Mouse (Mus musculus) embryo, embryonic 10 days (tissue): ENCODE data around the gene Figla.

Experiments
- DNase-seq: peaks from one replicate; pipeline ENCODE4 v3.0.0-alpha.2; 2015; ENCODE audit warnings: low spot score

Figla gene

DNA sequence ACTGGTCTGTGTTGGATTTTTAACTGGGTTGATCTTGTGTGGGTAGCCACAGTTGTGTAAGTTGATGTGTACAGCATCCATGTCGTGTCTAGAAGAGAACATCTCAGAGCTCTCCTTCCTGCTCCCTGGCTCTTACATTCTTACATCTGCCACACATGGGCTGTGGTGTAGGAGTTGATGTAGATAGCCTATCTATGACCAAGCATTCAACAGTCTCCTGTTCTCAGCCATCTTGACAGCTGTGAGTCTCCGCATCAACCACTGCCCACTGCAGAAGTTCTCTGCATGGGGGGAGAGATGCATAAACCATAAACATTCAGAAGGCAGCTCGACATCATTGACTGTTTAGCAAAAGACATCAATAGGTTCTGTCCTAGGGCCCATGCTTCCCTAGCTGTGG is 53.9 kb downstream of the Figla start:
- DNase-seq = no peak

DNA sequence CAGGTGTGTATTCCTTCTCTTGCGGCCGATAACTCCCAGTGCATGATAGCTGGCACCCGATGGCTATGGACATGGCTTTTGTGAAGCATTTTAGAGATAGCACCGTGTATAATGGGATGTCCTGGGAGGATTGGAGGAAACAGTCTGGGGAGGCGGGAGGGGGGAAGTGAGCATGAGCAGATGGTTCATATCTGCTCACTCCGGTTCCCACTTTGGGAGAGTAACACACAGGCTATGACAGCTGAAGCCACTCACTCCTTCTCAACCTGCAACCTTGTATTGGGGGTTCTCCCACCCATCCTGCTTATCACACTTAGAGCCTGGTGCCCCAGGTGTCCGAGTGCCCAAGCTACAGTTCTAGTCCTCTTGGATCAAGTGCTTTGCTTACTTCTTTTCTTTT is 54.3 kb downstream of the Figla start:
- no peak for DNase-seq
